Mouse (Mus musculus) liver, embryonic 11.5 days (tissue): ENCODE measurements around the gene Cog6. TPM values are rescaled to one million over a fixed set of nuclear protein-coding genes. Genes with fewer than 3 reads are reported as not detected.
"Not testable (repeated sequence)": the region's sequence is repeated elsewhere in the genome, so short reads cannot be mapped to it uniquely, and the experiment has no call there.

Experiments used
- ATAC-seq: fragments of 200-750 bp; cut with Nextera tagmentation; replicated peaks from 2 replicates; pipeline ENCODE4 v1.8.0; 2017; ENCODE audit warnings: moderate number of reproducible peaks, mild to moderate bottlenecking, moderate TSS enrichment, moderate library complexity; ENCODE audit not compliant: low FRiP score
- DNase-seq: peaks from one replicate; pipeline ENCODE4 v3.0.0-alpha.2; 2017; ENCODE audit warnings: low spot score
- H3K27ac ChIP-seq: fragments of 300-500 bp; sonication (generic); 2 replicates; pipeline ENCODE4 v1.5.1; 2014; ENCODE audit warnings: mild to moderate bottlenecking, low read depth, low read length, control low read depth
- H3K27me3 ChIP-seq: fragments of 300-500 bp; sonication (generic); replicated peaks from 2 replicates; pipeline ENCODE4 v1.6.1; 2014; ENCODE audit warnings: low read length, mixed read lengths; ENCODE audit not compliant: control insufficient read depth, insufficient read depth
- H3K36me3 ChIP-seq: fragments of 300-500 bp; sonication (generic); 2 replicates; pipeline ENCODE4 v1.6.1; 2014; ENCODE audit warnings: mild to moderate bottlenecking, low read length, moderate library complexity, mixed read lengths; ENCODE audit not compliant: control insufficient read depth, insufficient read depth
- H3K4me1 ChIP-seq: fragments of 300-500 bp; sonication (generic); replicated peaks from 2 replicates; pipeline ENCODE4 v1.6.1; 2014; ENCODE audit warnings: low read length, mixed read lengths; ENCODE audit not compliant: control insufficient read depth, insufficient read depth
- H3K4me2 ChIP-seq: fragments of 300-500 bp; sonication (generic); 2 replicates; pipeline ENCODE4 v1.6.1; 2014; ENCODE audit warnings: mild to moderate bottlenecking, control low read depth, moderate library complexity
- H3K4me3 ChIP-seq: fragments of 300-500 bp; sonication (generic); 2 replicates; pipeline ENCODE4 v1.5.1; 2014; ENCODE audit warnings: low read depth, low read length, control low read depth
- H3K9ac ChIP-seq: fragments of 300-500 bp; sonication (generic); 2 replicates; pipeline ENCODE4 v1.6.1; 2014; ENCODE audit warnings: low read depth, low read length, control low read depth
- H3K9me3 ChIP-seq: fragments of 300-500 bp; sonication (generic); 2 replicates; pipeline ENCODE4 v1.6.1; 2016; ENCODE audit warnings: low read length, inconsistent platforms, mixed read lengths; ENCODE audit not compliant: control insufficient read depth
- WGBS: fragments of 180-500 bp; shearing (Covaris S2); extraction: QIAGEN DNeasy Blood & Tissue Kit; methylation state at CpG from one replicate; pipeline ENCODE4 v1.1.7; 2014; 5-methylcytosine and 5-hydroxymethylcytosine counted together
- polyA plus RNA-seq: library from polyadenylated mRNA; unstranded; fragments of >200 nt; fragmentation: Nextera tagmentation; extraction: Ambion mirVana; gene quantifications from 2 replicates; pipeline ENCODE4 v1.2.1, GENCODE M21; 2014

The Cog6 gene
- polyA plus RNA-seq, 1 experiment from 2014 or later = 28.7 TPM

GRCm38 (mm10) chr3:52990041-52990737, 26.8 kb downstream of the Cog6 start:
- H3K27ac ChIP-seq = no peak overlapping the region
- H3K27me3 ChIP-seq = no peaks in the 10 kb centered on the region
- no peaks in the 10 kb centered on the region for H3K9me3 ChIP-seq
- no peak overlapping the region for H3K4me2 ChIP-seq
- H3K4me3 ChIP-seq = no peak overlapping the region
- ATAC-seq (no peak), DNase-seq (no peak)
- 67% methylated on average over 18 of the region's 18 CpGs for WGBS
- H3K36me3 ChIP-seq = peaks cover 8% of the 10 kb centered on the region; the same call in 1 of the 2 replicates
- H3K9ac ChIP-seq = no peak overlapping the region
- no peaks in the 10 kb centered on the region for H3K4me1 ChIP-seq

GRCm38 (mm10) chr3:52985508-52985941, 31.5 kb downstream of the Cog6 start:
- not testable (repeated sequence) for H3K9me3 ChIP-seq, H3K36me3 ChIP-seq, H3K4me2 ChIP-seq, H3K4me1 ChIP-seq, H3K4me3 ChIP-seq, H3K27ac ChIP-seq, H3K9ac ChIP-seq, H3K27me3 ChIP-seq
- DNase-seq = peak; percentile 44
- ATAC-seq = peak; percentile 86
- WGBS = 48% methylated on average over 7 of the region's 7 CpGs

- H3K9ac ChIP-seq = no peak overlapping the region
- no peaks in the 10 kb centered on the region for H3K27me3 ChIP-seq
- WGBS = 75% methylated on average over 3 of the region's 3 CpGs
- no peaks in the 10 kb centered on the region for H3K36me3 ChIP-seq
- no peak overlapping the region for H3K4me3 ChIP-seq
- H3K4me2 ChIP-seq = no peak overlapping the region
- no peaks in the 10 kb centered on the region for H3K9me3 ChIP-seq
- no peak overlapping the region for H3K27ac ChIP-seq
- ATAC-seq (no peak), DNase-seq (no peak)
- H3K4me1 ChIP-seq = no peaks in the 10 kb centered on the region
Observed at GRCm38 (mm10) chr3:52983772-52984171, 33.3 kb downstream of the Cog6 start.

- ATAC-seq = no peak
- WGBS = 81% methylated on average over 10 of the region's 10 CpGs
- H3K4me3 ChIP-seq = no peak overlapping the region
- no peaks in the 10 kb centered on the region for H3K9me3 ChIP-seq
- H3K27ac ChIP-seq = no peak overlapping the region
- H3K4me1 ChIP-seq = no peaks in the 10 kb centered on the region
- H3K27me3 ChIP-seq = no peaks in the 10 kb centered on the region
- H3K9ac ChIP-seq = no peak overlapping the region
- no peaks in the 10 kb centered on the region for H3K36me3 ChIP-seq
- no peak overlapping the region for H3K4me2 ChIP-seq
- DNase-seq = no peak
Observed at GRCm38 (mm10) chr3:52982993-52983392, 34.0 kb downstream of the Cog6 start.

GRCm38 (mm10) chr3:52974674-52975556, 42.1 kb downstream of the Cog6 start:
- DNase-seq (peak; percentile 53), ATAC-seq (peak; percentile 61)
- H3K4me2 ChIP-seq = no peak overlapping the region
- no peaks in the 10 kb centered on the region for H3K36me3 ChIP-seq
- H3K9ac ChIP-seq = no peak overlapping the region
- peaks cover 3% of the 10 kb centered on the region; the same call in 1 of the 2 replicates for H3K4me1 ChIP-seq
- no peak overlapping the region for H3K27ac ChIP-seq
- no peak overlapping the region for H3K4me3 ChIP-seq
- no peaks in the 10 kb centered on the region for H3K27me3 ChIP-seq
- 47% methylated on average over 15 of the region's 15 CpGs for WGBS
- H3K9me3 ChIP-seq = no peaks in the 10 kb centered on the region

GRCm38 (mm10) chr3:52972916-52973315, 44.1 kb downstream of the Cog6 start:
- no peak for DNase-seq
- H3K4me3 ChIP-seq = no peak overlapping the region
- no peaks in the 10 kb centered on the region for H3K36me3 ChIP-seq
- H3K4me1 ChIP-seq = peaks cover 3% of the 10 kb centered on the region; the same call in 1 of the 2 replicates
- no peak overlapping the region for H3K4me2 ChIP-seq
- H3K9me3 ChIP-seq = no peaks in the 10 kb centered on the region
- H3K27ac ChIP-seq = no peak overlapping the region
- no peaks in the 10 kb centered on the region for H3K27me3 ChIP-seq
- H3K9ac ChIP-seq = no peak overlapping the region
- ATAC-seq = no peak
- WGBS = 52% methylated on average over 7 of the region's 7 CpGs

- no peaks in the 10 kb centered on the region for H3K9me3 ChIP-seq
- ATAC-seq (no peak), DNase-seq (no peak)
- no peak overlapping the region for H3K27ac ChIP-seq
- H3K27me3 ChIP-seq = no peaks in the 10 kb centered on the region
- no peaks in the 10 kb centered on the region for H3K4me1 ChIP-seq
- no peak overlapping the region for H3K9ac ChIP-seq
- WGBS = 77% methylated on average over 5 of the region's 5 CpGs
- no peak overlapping the region for H3K4me3 ChIP-seq
- H3K4me2 ChIP-seq = no peak overlapping the region
- H3K36me3 ChIP-seq = no peaks in the 10 kb centered on the region
Observed at GRCm38 (mm10) chr3:52967046-52967445, 50.0 kb downstream of the Cog6 start.

- no peak for DNase-seq
- no peak overlapping the region for H3K27ac ChIP-seq
- H3K9me3 ChIP-seq = no peaks in the 10 kb centered on the region
- no peak for ATAC-seq
- H3K4me1 ChIP-seq = no peaks in the 10 kb centered on the region
- no peak overlapping the region for H3K4me2 ChIP-seq
- no peak overlapping the region for H3K4me3 ChIP-seq
- H3K36me3 ChIP-seq = no peaks in the 10 kb centered on the region
- no peak overlapping the region for H3K9ac ChIP-seq
- WGBS = 74% methylated on average over 7 of the region's 7 CpGs
- no peaks in the 10 kb centered on the region for H3K27me3 ChIP-seq
Observed at GRCm38 (mm10) chr3:52964206-52964605, 52.8 kb downstream of the Cog6 start.
